Mouse (Mus musculus): Measurements from ENCODE around the gene Ntmt1. TPM values are rescaled to one million over a fixed set of nuclear protein-coding genes. Genes with fewer than 3 reads are reported as not detected.

Gene Ntmt1
- polyA plus RNA-seq, 1 experiment from 2014 or later, result 48.6 TPM

DNA sequence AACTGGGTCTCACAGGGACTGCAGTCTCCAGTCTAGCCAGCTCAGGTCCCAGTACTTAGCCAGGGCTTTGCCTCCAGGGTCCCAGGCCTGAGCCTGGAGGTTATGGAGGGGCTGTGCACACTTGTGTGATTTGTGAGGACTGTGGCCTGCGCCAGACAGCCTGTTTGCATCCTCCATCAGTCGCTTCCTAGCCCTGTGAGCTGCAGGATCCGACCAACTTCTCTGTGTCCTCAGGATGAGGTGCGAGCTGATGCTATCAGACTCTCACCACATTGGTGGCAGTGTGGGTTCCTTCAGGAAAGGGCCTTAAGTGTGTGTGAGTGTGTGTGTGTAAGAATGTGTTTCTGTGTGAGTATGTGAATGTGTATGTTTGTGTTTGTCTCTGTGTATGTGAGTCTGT lies 20.2 kb upstream of the Ntmt1 start:
- Histone ChIP-seq H3K9ac (no peak overlapping the region), H3K36me3 (no peaks in the 10 kb centered on the region), H3K9me3 (replicated peaks) (no peaks in the 10 kb centered on the region), H3K27me3 (replicated peaks) (peaks cover 52% of the 10 kb centered on the region), H3K4me1 (peaks cover 31% of the 10 kb centered on the region), H3K4me3 (no peak overlapping the region), H3K27ac (peak overlapping the region; percentile 12; the same call in 1 of the 2 replicates), H3K4me2 (no peak overlapping the region)
- ATAC-seq, result no peak
- 35% methylated on average over 4 of the region's 4 CpGs for WGBS (ENCODE audit: insufficient replicate concordance)

DNA sequence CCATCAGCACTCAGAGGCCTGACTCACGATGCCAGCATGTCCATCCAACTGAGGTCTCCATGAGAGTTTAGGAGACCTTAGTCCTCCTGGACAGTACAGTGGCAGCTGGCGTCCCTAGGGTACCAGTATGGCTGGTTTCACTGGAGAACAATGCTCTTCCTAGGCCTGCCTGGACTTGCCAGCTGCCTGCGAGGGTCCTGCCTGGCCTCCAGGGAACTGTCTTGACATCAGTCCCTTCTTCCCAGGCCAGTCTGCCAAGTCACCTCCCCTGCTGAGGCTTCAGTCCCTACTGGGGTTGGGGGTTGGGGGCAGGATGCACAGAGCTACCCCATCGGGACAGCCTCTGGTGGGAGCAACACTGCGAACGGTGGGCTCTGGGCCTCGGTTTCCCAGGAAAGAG lies 15.6 kb upstream of the Ntmt1 start:
- H3K36me3 ChIP-seq, result no peaks in the 10 kb centered on the region
- H3K27me3 ChIP-seq (replicated peaks), result peaks cover 37% of the 10 kb centered on the region
- H3K27ac ChIP-seq, result no peak overlapping the region
- no peak overlapping the region for H3K9ac ChIP-seq
- H3K4me3 ChIP-seq, result no peak overlapping the region
- no peak for ATAC-seq
- H3K4me1 ChIP-seq, result peaks cover 22% of the 10 kb centered on the region
- 76% methylated on average over 7 of the region's 7 CpGs for WGBS (ENCODE audit: insufficient replicate concordance)
- H3K9me3 ChIP-seq (replicated peaks), result no peaks in the 10 kb centered on the region
- no peak overlapping the region for H3K4me2 ChIP-seq

- Histone ChIP-seq H3K4me2 (peak overlapping the region; percentile 68), H3K9ac (peak overlapping the region; percentile 49), H3K4me3 (peak overlapping the region; percentile 46), H3K27ac (no peak overlapping the region), H3K9me3 (replicated peaks) (no peaks in the 10 kb centered on the region), H3K27me3 (replicated peaks) (peaks cover 50% of the 10 kb centered on the region), H3K4me1 (peaks cover 20% of the 10 kb centered on the region), H3K36me3 (no peaks in the 10 kb centered on the region)
- WGBS (ENCODE audit: insufficient replicate concordance), result 4% methylated on average over 48 of the region's 48 CpGs
- peak; percentile 75 for ATAC-seq
Observed at GRCm38 (mm10) chr2:30794179-30795108, 13.2 kb upstream of the Ntmt1 start.

DNA sequence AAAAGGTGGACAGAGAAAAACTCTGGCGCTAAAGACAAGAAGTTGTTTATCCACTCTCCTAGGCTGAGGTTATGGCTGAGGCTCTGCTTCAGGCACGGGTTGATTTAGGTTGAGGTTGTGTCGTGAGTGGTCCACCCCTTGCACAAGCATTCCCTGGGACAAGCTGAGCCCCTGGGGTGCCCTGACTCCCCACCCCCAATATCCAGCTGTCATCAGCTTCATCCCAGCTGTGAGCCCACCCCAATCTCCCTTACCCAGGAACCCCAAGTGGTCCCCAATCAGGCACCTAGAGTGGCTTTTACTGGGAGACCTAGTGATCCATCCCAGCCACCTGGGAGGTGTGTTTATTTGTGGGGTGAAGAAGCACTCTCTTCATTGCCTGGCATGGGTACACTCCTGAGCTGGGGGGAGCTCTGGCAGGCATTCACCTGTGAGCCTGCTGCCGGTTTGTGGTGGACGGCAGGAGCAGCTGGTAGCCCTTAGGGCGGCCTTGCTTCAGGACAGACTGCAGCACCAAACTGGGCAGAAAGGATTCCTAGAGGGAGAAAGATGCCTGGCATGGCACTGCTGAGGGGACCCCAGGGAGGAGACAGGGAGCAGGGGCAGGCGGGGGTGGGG lies 12.2 kb upstream of the Ntmt1 start:
- Histone ChIP-seq H3K4me3 (peak overlapping the region; percentile 46), H3K36me3 (no peaks in the 10 kb centered on the region), H3K4me2 (peak overlapping the region; percentile 68), H3K27ac (no peak overlapping the region), H3K27me3 (replicated peaks) (peaks cover 59% of the 10 kb centered on the region), H3K4me1 (peaks cover 20% of the 10 kb centered on the region), H3K9ac (peak overlapping the region; percentile 49; the same call in 1 of the 2 replicates), H3K9me3 (replicated peaks) (no peaks in the 10 kb centered on the region)
- WGBS (ENCODE audit: insufficient replicate concordance), result 65% methylated on average over 7 of the region's 7 CpGs
- no peak for ATAC-seq

DNA sequence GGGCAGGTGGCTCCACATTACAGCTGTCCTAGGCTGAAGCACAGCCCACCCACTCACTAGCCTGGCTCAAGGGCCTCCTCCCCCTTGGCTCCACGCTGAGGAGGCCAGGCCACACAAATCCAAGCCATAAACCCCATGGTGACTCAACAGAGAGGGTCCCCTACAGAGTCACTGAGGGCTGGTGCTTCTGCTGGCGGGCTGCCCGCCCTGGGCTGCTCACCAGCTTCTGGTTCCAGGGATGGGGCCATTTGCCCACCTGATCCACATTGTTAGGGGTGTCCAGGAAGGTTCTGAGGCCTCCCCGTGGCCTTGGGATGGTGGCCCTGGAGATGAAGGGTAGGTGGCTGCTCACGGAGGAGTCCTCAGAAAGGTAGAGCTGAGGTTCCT lies 11.7 kb upstream of the Ntmt1 start:
- Histone ChIP-seq H3K4me3 (no peak overlapping the region; the same call in 1 of the 2 replicates), H3K36me3 (no peaks in the 10 kb centered on the region), H3K4me2 (peak overlapping the region; percentile 50), H3K27me3 (replicated peaks) (peaks cover 64% of the 10 kb centered on the region), H3K9ac (no peak overlapping the region), H3K9me3 (replicated peaks) (no peaks in the 10 kb centered on the region), H3K27ac (no peak overlapping the region), H3K4me1 (peaks cover 22% of the 10 kb centered on the region)
- no peak for ATAC-seq
- 63% methylated on average over 5 of the region's 5 CpGs for WGBS (ENCODE audit: insufficient replicate concordance)

DNA sequence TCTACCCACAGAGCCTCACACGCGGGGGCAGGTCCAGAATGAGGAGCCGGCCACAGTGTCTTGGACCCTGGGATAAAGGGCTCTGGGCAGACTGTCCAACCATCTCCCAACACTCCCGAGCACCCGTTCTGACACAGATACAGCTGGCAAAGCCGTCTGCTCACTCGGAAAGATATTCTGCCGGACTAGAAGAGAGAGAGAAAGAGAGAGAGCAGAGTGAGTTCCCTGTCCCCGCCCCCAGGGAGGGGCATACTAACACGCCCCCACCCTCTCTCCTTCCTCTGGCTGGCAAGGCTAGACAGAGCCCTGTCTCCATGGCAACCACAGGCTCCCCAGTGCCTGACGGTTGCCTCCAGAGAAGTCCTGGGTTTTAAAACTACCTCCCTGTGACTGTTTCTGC lies 11.2 kb upstream of the Ntmt1 start:
- H3K27ac ChIP-seq, result no peak overlapping the region
- H3K27me3 ChIP-seq (replicated peaks), result peaks cover 69% of the 10 kb centered on the region
- 6% methylated on average over 11 of the region's 11 CpGs for WGBS (ENCODE audit: insufficient replicate concordance)
- peak overlapping the region; percentile 50 for H3K4me2 ChIP-seq
- peak overlapping the region; percentile 11; the same call in 1 of the 2 replicates for H3K4me3 ChIP-seq
- H3K36me3 ChIP-seq, result no peaks in the 10 kb centered on the region
- H3K9ac ChIP-seq, result 0 out of 2 replicates have a peak overlapping the region, but pooled peaks have one; percentile 1
- ATAC-seq, result peak; percentile 44
- H3K9me3 ChIP-seq (replicated peaks), result no peaks in the 10 kb centered on the region
- H3K4me1 ChIP-seq, result peaks cover 27% of the 10 kb centered on the region

- Histone ChIP-seq H3K4me2 (no peak overlapping the region), H3K4me3 (no peak overlapping the region), H3K27ac (no peak overlapping the region), H3K36me3 (no peaks in the 10 kb centered on the region), H3K27me3 (replicated peaks) (peaks cover 91% of the 10 kb centered on the region), H3K9me3 (replicated peaks) (no peaks in the 10 kb centered on the region), H3K4me1 (peaks cover 27% of the 10 kb centered on the region), H3K9ac (no peak overlapping the region)
- no peak for ATAC-seq
- WGBS (ENCODE audit: insufficient replicate concordance), result 59% methylated on average over 3 of the region's 3 CpGs
Observed at GRCm38 (mm10) chr2:30799456-30799855, 8.2 kb upstream of the Ntmt1 start.

GRCm38 (mm10) chr2:30800671-30801066 lies 7.0 kb upstream of the Ntmt1 start:
- H3K27me3 ChIP-seq (replicated peaks), result peaks cover 99% of the 10 kb centered on the region
- 29% methylated on average over 7 of the region's 7 CpGs for WGBS (ENCODE audit: insufficient replicate concordance)
- H3K36me3 ChIP-seq, result no peaks in the 10 kb centered on the region
- peaks cover 20% of the 10 kb centered on the region for H3K4me1 ChIP-seq
- H3K9ac ChIP-seq, result no peak overlapping the region
- no peak overlapping the region for H3K27ac ChIP-seq
- H3K4me3 ChIP-seq, result peak overlapping the region; percentile 42
- H3K9me3 ChIP-seq (replicated peaks), result no peaks in the 10 kb centered on the region
- peak overlapping the region; percentile 65 for H3K4me2 ChIP-seq
- no peak for ATAC-seq

DNA sequence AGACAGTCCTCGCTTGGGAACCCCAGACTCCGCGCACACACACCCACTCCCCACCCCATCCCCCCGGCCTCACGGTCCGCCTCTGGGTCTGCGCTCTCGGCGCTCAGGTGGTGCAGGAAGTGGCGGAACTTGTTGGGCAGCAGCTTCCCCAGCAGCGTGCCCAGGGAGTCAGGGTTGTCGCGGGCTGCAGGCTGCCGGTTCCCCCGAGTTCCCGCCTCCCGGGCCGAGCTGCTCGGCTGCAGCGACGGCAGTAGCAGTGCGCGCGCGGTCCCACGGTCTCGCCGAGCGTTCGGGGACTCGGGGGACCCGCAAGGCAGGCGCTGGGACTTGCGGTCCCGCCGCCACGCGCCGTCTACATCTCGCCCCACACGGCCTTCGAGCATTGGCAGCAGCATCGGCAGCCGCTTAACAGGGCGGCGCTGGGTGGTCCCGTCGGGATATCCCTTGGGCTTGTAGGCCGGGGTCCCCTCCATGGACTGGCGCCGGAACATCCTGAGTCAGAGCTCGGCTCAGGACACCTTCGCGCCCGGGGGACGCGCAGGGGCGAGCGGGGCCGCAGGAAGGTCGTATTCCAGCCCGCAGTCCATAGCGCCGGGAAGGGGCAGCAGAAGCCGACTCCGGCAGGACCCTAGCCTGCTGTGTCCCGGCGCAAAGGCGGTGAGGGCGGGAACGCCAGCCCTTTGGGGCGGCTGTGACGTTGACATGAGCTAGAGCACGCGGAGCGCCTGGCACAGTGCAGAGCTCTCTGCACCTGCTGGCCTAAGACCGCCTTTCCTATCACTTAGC lies 6.4 kb upstream of the Ntmt1 start:
- Histone ChIP-seq H3K27ac (no peak overlapping the region), H3K9me3 (replicated peaks) (no peaks in the 10 kb centered on the region), H3K36me3 (no peaks in the 10 kb centered on the region), H3K9ac (peak overlapping the region; percentile 6; the same call in 1 of the 2 replicates), H3K4me3 (peak overlapping the region; percentile 42), H3K4me1 (peaks cover 16% of the 10 kb centered on the region), H3K27me3 (replicated peaks) (peaks cover 99% of the 10 kb centered on the region), H3K4me2 (peak overlapping the region; percentile 65)
- no peak for ATAC-seq
- WGBS (ENCODE audit: insufficient replicate concordance), result 3% methylated on average over 77 of the region's 77 CpGs

DNA sequence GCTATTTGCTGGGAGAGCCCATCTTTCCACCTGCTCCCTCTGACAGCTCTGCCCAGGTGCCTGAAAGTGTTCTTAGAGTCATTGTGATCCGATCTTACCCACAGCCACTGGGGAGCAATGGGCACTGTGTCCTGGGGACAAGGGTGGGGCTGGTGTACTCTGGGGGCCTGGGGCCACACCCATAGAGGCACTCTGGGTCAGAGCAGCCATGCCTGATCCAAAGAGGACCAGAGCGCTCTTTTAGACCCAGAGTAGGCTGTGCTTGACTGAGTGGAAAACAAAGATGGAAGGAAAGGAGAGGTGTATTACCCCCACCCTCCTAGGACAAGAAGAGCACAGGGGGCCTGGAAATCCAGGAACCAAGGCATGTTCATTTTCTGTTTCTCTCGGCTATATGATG lies 4.0 kb upstream of the Ntmt1 start, which contains the start of gene 1700001O22Rik:
Gene 1700001O22Rik, minus strand, starts transcription at position 58 of the 400 bp plus-strand sequence.
- no peak within 1 kb of the TSS for H3K4me3 ChIP-seq
- 69% methylated on average over 3 of the region's 3 CpGs for WGBS (ENCODE audit: insufficient replicate concordance)
- H3K27me3 ChIP-seq (replicated peaks), result peaks cover 76% of the 10 kb centered on the region
- H3K9me3 ChIP-seq (replicated peaks), result no peaks in the 10 kb centered on the region
- no peaks in the 10 kb centered on the region for H3K36me3 ChIP-seq
- no peak within 1 kb of the TSS for H3K27ac ChIP-seq
- peaks cover 26% of the 10 kb centered on the region for H3K4me1 ChIP-seq
- no peak within 1 kb of the TSS for H3K4me2 ChIP-seq
- no peak for ATAC-seq
- H3K9ac ChIP-seq, result no peak within 1 kb of the TSS

- no peaks in the 10 kb centered on the region for H3K9me3 ChIP-seq (replicated peaks)
- peaks cover 42% of the 10 kb centered on the region for H3K4me1 ChIP-seq
- ATAC-seq, result no peak
- 89% methylated on average over 2 of the region's 2 CpGs for WGBS (ENCODE audit: insufficient replicate concordance)
- H3K4me2 ChIP-seq, result no peak overlapping the region
- peaks cover 52% of the 10 kb centered on the region for H3K27me3 ChIP-seq (replicated peaks)
- no peak overlapping the region for H3K27ac ChIP-seq
- peaks cover 7% of the 10 kb centered on the region for H3K36me3 ChIP-seq
- no peak overlapping the region for H3K9ac ChIP-seq
- H3K4me3 ChIP-seq, result no peak overlapping the region
Observed at GRCm38 (mm10) chr2:30805983-30806382, 1.6 kb upstream of the Ntmt1 start.

Data from liver, embryonic 12.5 days (tissue).